Mouse (Mus musculus) ES-Bruce4 (cell line): Measurements from ENCODE around the gene Ap1s3. TPM values are rescaled to one million over a fixed set of nuclear protein-coding genes. Genes with fewer than 3 reads are reported as not detected.

Experiments used
- H3K27ac ChIP-seq: 2 replicates; pipeline ENCODE4 v1.5.1; 2012; ENCODE audit warnings: low read length, inconsistent platforms; ENCODE audit not compliant: insufficient read depth
- H3K27me3 ChIP-seq: 2 replicates; pipeline ENCODE4 v1.6.1; 2012; ENCODE audit warnings: mild to moderate bottlenecking, low read length, inconsistent platforms; ENCODE audit not compliant: control insufficient read depth, poor library complexity, insufficient read depth, severe bottlenecking
- H3K36me3 ChIP-seq: 2 replicates; pipeline ENCODE4 v1.6.1; 2012; ENCODE audit warnings: inconsistent platforms, mild to moderate bottlenecking, low read length, moderate library complexity; ENCODE audit not compliant: control insufficient read depth, poor library complexity, insufficient read depth, severe bottlenecking
- H3K4me1 ChIP-seq: one replicate; pipeline ENCODE4 v1.8.1; 2011; ENCODE audit warnings: low read length; ENCODE audit not compliant: control insufficient read depth, insufficient read depth
- H3K4me3 ChIP-seq: 2 replicates; pipeline ENCODE4 v1.5.1; 2011; ENCODE audit warnings: low read depth, mild to moderate bottlenecking, low read length
- H3K9ac ChIP-seq: 2 replicates; pipeline ENCODE4 v1.6.1; 2012; ENCODE audit warnings: low read depth, mild to moderate bottlenecking, inconsistent platforms; ENCODE audit not compliant: poor library complexity, severe bottlenecking
- H3K9me3 ChIP-seq: replicated peaks from 2 replicates; pipeline ENCODE4 v1.6.1; 2012; ENCODE audit warnings: mild to moderate bottlenecking, low read length, inconsistent platforms; ENCODE audit not compliant: control insufficient read depth, poor library complexity, insufficient read depth, severe bottlenecking
- CTCF ChIP-seq: IDR thresholded peaks from one replicate; pipeline ENCODE4 v1.8.1; 2011; ENCODE audit warnings: low read depth, low read length
- EP300 ChIP-seq: IDR thresholded peaks from 2 replicates; pipeline ENCODE4 v1.6.1; 2011; ENCODE audit warnings: low read depth, low read length; ENCODE audit not compliant: insufficient read depth
- POLR2A ChIP-seq: IDR thresholded peaks from one replicate; pipeline ENCODE4 v1.8.1; 2011; ENCODE audit warnings: low read length; ENCODE audit not compliant: insufficient read depth
- polyA plus RNA-seq: library from polyadenylated mRNA; stranded (reverse); fragments of >200 nt; gene quantifications from 2 replicates; pipeline ENCODE4 v1.2.4, GENCODE M21; 2011; ENCODE audit warnings: low read depth; ENCODE audit not compliant: missing spikeins, insufficient read depth, insufficient read length

Ap1s3 gene
- polyA plus RNA-seq, 1 experiment = 26.8 TPM

DNA sequence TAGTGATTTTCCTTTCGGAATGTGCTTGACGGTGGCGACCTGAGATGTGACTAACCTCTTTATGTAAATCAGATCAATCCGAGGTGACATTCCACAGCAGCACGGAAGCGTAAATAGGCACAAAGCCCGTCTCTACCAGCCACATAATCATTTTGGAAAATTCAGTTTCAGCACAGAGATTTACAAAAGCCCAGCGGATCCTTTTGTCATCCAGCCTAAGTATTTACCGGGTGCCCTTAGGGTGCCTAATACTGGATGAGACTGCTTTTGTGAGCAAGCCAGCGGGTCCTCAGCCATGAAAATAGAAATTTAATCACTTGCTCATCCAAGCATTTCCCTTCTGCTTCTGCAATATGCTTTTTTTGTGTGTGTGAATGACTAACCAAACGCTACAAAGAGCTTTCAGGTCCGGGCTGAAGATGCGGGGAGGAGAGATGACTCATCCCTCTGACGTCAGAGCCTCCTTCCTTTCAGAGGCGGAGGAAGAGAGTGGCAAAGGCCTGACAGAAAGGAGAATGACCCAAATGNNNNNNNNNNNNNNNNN, 90.6 kb downstream of the Ap1s3 start:
- H3K4me3 ChIP-seq = no peak overlapping the region
- no peak for TF ChIP-seq EP300
- no peak for TF ChIP-seq POLR2A
- TF ChIP-seq CTCF = no peak
- H3K27me3 ChIP-seq = no peaks in the 10 kb centered on the region; the same call in 1 of the 2 replicates
- H3K9ac ChIP-seq = no peak overlapping the region
- peaks cover 2% of the 10 kb centered on the region for H3K4me1 ChIP-seq
- H3K9me3 ChIP-seq = no peaks in the 10 kb centered on the region
- H3K27ac ChIP-seq = no peak overlapping the region
- H3K36me3 ChIP-seq = no peaks in the 10 kb centered on the region

DNA sequence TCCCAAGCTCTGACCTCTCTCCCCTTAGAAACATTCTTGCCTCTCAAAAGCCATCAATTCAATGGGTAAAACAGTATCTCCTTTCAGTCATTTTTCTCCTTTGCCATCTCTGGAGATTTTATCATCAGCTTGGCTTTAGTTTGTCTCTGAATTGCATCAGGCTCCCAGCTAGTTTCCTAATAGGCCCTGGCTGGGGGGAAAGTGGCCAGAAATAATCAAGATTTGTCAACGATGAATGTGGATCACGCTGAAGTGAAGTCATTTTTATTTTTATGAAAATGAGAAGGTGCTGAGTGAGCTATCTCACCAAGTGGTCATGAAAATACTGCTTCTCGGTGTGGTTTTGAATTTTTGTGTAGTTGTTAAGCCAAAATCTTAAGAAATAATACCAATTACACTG, 94.4 kb downstream of the Ap1s3 start:
- no peak overlapping the region for H3K9ac ChIP-seq
- H3K4me3 ChIP-seq = no peak overlapping the region
- H3K4me1 ChIP-seq = peaks cover 2% of the 10 kb centered on the region
- H3K27me3 ChIP-seq = no peaks in the 10 kb centered on the region
- TF ChIP-seq EP300 (no peak), CTCF (no peak), POLR2A (no peak)
- H3K9me3 ChIP-seq = no peaks in the 10 kb centered on the region
- H3K27ac ChIP-seq = no peak overlapping the region
- no peaks in the 10 kb centered on the region for H3K36me3 ChIP-seq

DNA sequence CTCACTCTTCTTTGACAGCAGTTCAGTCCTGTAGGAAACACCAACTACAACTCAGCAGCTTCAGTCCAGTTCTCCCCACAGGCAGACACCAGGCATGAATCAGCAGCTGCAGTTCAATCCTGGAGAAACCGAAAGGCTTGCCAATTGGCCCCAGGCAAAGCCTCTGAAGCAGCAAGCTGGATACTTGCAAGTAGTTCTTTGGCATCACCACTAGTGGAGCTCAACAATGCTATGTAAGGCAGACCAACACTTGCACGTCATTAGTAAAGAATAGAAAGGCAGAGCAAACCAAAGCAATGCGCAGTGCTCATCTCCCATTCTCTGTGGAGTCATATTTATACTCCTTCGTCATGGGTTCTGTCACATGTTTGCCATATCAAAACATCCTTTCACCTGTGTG, 99.9 kb downstream of the Ap1s3 start:
- TF ChIP-seq POLR2A (no peak), CTCF (no peak), EP300 (no peak)
- Histone ChIP-seq H3K27me3 (no peaks in the 10 kb centered on the region), H3K4me3 (no peak overlapping the region), H3K9ac (no peak overlapping the region), H3K36me3 (no peaks in the 10 kb centered on the region), H3K27ac (no peak overlapping the region), H3K4me1 (no peaks in the 10 kb centered on the region), H3K9me3 (no peaks in the 10 kb centered on the region)

DNA sequence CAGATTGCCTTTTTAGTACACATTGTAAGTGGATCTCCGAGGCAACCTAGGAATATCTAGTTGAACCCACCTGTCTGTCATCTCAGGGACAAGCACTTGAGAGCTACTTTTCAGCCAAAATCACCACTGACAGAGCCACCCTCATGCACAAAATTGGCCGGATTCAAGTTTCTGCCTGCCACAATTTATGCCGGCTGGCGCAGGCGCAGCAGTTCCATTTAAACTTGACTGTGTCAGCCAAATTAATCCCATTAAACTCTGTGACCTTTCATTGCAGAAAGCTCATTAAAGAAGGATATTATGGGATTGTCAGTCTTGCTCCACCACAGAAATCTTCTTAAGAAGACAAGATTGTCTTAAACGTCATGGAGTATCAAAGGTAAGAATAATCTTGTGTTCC, 100.6 kb downstream of the Ap1s3 start:
- Histone ChIP-seq H3K9ac (no peak overlapping the region), H3K27ac (no peak overlapping the region), H3K36me3 (no peaks in the 10 kb centered on the region), H3K27me3 (no peaks in the 10 kb centered on the region), H3K4me1 (no peaks in the 10 kb centered on the region), H3K9me3 (no peaks in the 10 kb centered on the region), H3K4me3 (no peak overlapping the region)
- no peak for TF ChIP-seq EP300
- TF ChIP-seq CTCF = no peak
- no peak for TF ChIP-seq POLR2A

DNA sequence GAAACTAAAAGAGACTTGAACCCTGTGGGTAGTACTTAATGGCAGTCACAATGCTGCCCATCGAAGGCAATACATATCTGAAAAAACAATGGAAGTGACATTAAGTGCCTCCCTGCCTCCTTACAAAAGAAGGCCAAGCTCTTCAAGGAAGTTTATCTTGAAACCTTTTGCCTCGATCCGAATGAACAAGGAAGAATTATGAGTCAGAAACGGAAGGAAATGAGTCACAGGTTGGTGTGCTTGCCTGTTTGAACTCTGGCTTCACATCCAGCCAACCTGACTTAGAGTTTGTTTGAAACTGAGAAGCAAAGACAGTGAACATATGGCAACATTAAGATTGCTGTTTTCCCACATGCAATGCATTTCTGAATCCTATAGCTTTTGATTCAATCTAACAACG, 110.6 kb downstream of the Ap1s3 start:
- no peaks in the 10 kb centered on the region for H3K27me3 ChIP-seq
- H3K9ac ChIP-seq = no peak overlapping the region
- no peaks in the 10 kb centered on the region for H3K4me1 ChIP-seq
- H3K9me3 ChIP-seq = 0 out of 2 replicates have a peak, but pooled peaks cover 3% of the 10 kb centered on the region
- no peak overlapping the region for H3K27ac ChIP-seq
- H3K36me3 ChIP-seq = no peaks in the 10 kb centered on the region
- H3K4me3 ChIP-seq = no peak overlapping the region
- no peak for TF ChIP-seq CTCF

Other genes starting within 250 kb of the Ap1s3 start
- gene Scg2, start 231.9 kb downstream of the Ap1s3 start, polyA plus RNA-seq = not detected in 2 replicates
- 36.2 and 41.4 TPM in 2 replicates for gene Mrpl44, start 104.0 kb upstream of the Ap1s3 start, polyA plus RNA-seq
- gene Wdfy1, start 104.2 kb upstream of the Ap1s3 start, polyA plus RNA-seq = 23.0 and 25.9 TPM in 2 replicates
- gene Serpine2, start 189.2 kb upstream of the Ap1s3 start, polyA plus RNA-seq = 71.0 and 71.9 TPM in 2 replicates